Mouse (Mus musculus) bone marrow, adult 2 months (tissue): ENCODE measurements around the gene Immp2l. TPM values are rescaled to one million over a fixed set of nuclear protein-coding genes. Genes with fewer than 3 reads are reported as not detected.

Source experiments
- H3K27ac ChIP-seq: fragments of 200-500 bp; 2 replicates; pipeline ENCODE4 v1.5.1; 2012; ENCODE audit warnings: low read depth, mild to moderate bottlenecking, control low read depth, inconsistent platforms, low read length; ENCODE audit not compliant: control insufficient read depth, poor library complexity, insufficient read depth
- H3K4me1 ChIP-seq: fragments of 200-500 bp; 2 replicates; pipeline ENCODE4 v1.6.1; 2011; ENCODE audit warnings: low read length; ENCODE audit not compliant: control insufficient read depth, insufficient read depth
- H3K4me3 ChIP-seq: fragments of 200-500 bp; replicated peaks from 2 replicates; pipeline ENCODE3; 2011; ENCODE audit warnings: mild to moderate bottlenecking, low read depth, low read length, control low read depth; ENCODE audit not compliant: control insufficient read depth
- CTCF ChIP-seq: fragments of 200-500 bp; IDR thresholded peaks from 2 replicates; pipeline ENCODE4 v1.5.1; 2011; ENCODE audit warnings: low read length, control low read depth; ENCODE audit not compliant: control insufficient read depth, insufficient read depth
- POLR2A ChIP-seq: fragments of 200-500 bp; IDR thresholded peaks from 2 replicates; pipeline ENCODE4 v1.6.1; 2011; ENCODE audit warnings: low read depth, mild to moderate bottlenecking, control low read depth, low read length, borderline replicate concordance; ENCODE audit not compliant: control insufficient read depth
- WGBS: fragments of 180-500 bp; shearing (Covaris S2); methylation state at CpG from one replicate; pipeline ENCODE4 v1.1.7; 2018; 5-methylcytosine and 5-hydroxymethylcytosine counted together
- polyA plus RNA-seq: library from polyadenylated mRNA; stranded (reverse); fragments of >200 nt; gene quantifications from 2 replicates; pipeline ENCODE4 v1.2.4, GENCODE M21; 2011; ENCODE audit warnings: low replicate concordance; ENCODE audit not compliant: missing spikeins, insufficient read depth, insufficient read length

Gene Immp2l
- polyA plus RNA-seq, 1 experiment = not detected

DNA sequence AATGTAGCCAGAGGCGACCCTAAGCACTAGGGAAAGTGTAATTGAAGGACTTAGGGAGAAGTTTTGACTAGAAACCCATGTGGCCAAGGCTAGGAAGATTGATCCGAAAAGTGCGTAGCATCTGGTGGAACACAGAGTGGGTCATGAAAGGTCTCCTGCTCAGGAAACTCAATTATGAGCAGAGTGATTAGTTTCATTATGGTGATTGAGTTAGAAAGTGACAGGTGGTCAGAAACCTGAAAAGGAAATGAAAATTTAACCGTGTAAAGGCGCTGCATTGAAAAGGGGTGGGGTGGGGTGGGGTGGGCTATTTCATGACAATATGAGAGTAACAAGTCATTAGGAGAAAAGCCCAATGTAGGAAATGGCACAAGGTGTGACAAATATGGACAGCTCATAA lies 15.9 kb downstream of the Immp2l start:
- Histone ChIP-seq H3K4me1 (no peaks in the 10 kb centered on the region; the same call in 1 of the 2 replicates), H3K4me3 (no peak overlapping the region), H3K27ac (no peak overlapping the region)
- TF ChIP-seq CTCF (no peak), POLR2A (no peak)
- WGBS = 81% methylated on average over 5 of the region's 5 CpGs

- TF ChIP-seq POLR2A (no peak), CTCF (no peak)
Observed at GRCm38 (mm10) chr12:41041737-41042136, 17.8 kb downstream of the Immp2l start.

DNA sequence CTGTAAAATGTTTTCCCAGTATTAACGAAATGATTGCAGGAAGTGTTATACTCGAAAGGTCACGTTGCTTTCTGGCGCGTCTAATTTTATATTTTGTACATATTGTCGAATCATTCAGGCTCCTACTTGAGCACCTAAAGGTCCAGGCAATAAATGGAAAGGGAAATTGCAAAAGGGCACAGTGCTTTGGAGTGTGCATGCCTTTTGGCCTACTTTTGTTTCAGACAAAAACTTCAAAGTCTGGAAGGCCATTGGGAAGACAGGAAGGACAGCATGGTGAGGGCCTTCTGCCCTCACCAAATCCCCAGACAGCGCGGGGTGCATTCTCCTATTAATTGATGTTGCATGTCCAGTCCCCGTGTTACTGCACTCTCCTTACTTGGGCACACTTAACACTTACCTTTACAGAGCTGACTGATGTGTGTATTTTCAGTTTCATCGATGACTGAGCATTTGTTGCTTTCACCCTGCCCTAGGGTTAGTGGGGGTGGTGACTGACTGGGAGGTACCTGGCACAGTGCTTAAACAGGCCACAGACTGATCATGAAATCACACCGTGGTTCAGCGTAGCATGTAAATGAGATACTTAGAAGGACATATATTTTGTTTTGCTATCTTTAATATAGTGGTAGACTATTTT lies 20.7 kb downstream of the Immp2l start:
- 61% methylated on average over 12 of the region's 12 CpGs for WGBS
- H3K27ac ChIP-seq = no peak overlapping the region
- no peak overlapping the region for H3K4me3 ChIP-seq
- H3K4me1 ChIP-seq = no peaks in the 10 kb centered on the region; the same call in 1 of the 2 replicates
- no peak for TF ChIP-seq POLR2A
- TF ChIP-seq CTCF = no peak

More at GRCm38 (mm10) chr12:41041737-41042136, 17.8 kb downstream of the Immp2l start:
- no peaks in the 10 kb centered on the region; the same call in 1 of the 2 replicates for H3K4me1 ChIP-seq
- no peak overlapping the region for H3K27ac ChIP-seq
- whole genome bisulfite sequencing = 39% methylated on average over 2 of the region's 2 CpGs
- no peak overlapping the region for H3K4me3 ChIP-seq

DNA sequence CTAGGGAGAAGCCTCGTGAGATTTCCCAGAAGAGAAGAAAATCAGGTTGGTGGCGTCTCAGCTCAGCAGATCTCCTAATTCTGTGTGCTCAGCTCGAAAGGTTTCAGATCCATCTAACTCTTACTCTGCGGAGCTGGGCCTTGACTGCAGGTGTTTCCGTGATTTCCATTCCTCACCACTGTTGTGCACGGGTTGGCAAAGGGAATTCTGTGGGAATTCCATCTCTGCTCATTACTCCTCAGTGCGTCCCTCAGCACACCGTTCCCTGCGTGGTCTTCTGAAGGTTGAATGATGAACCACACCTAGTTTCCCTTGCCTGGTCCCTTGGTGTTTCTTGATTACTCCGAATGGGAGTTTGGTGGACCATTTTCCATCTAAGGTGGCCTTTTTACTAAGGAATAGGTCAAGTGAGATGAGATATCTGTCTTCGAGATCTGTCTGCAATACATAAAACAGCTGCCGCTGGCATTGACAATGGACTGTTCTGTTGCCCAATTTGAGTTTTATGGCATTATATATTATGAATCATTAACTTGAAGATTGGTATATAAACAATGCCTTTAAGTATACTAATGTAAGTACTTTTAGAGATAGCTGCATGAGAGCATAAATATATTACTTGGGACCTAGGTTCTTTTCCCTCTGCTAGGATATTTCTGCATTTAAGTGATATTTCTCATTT lies 23.3 kb downstream of the Immp2l start:
- H3K4me1 ChIP-seq = no peaks in the 10 kb centered on the region
- no peak overlapping the region for H3K4me3 ChIP-seq
- TF ChIP-seq POLR2A = no peak
- TF ChIP-seq CTCF = no peak
- WGBS = 89% methylated on average over 12 of the region's 12 CpGs
- H3K27ac ChIP-seq = no peak overlapping the region

DNA sequence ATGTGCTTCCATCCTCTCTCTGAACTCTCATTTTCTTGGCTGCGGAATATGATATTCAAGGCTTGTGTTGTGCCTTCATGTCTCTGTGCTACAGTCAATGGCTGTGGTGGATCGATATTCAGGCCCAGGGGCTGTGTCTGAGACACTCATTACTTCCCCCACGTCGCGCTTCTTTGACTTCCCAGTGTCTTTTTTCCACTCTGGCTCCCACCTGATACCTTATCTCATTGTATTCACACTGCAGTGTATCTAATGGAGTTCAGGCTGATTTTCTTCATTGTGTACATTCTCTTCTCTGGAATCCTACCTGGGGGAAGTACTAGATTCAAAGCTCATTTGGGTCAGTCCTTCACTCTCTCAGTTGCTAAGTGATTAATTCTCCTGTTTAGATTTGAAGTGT lies 27.1 kb downstream of the Immp2l start:
- TF ChIP-seq CTCF (no peak), POLR2A (no peak)
- WGBS = 79% methylated on average over 5 of the region's 5 CpGs
- no peak overlapping the region for H3K4me3 ChIP-seq
- no peak overlapping the region for H3K27ac ChIP-seq
- H3K4me1 ChIP-seq = no peaks in the 10 kb centered on the region; the same call in 1 of the 2 replicates

DNA sequence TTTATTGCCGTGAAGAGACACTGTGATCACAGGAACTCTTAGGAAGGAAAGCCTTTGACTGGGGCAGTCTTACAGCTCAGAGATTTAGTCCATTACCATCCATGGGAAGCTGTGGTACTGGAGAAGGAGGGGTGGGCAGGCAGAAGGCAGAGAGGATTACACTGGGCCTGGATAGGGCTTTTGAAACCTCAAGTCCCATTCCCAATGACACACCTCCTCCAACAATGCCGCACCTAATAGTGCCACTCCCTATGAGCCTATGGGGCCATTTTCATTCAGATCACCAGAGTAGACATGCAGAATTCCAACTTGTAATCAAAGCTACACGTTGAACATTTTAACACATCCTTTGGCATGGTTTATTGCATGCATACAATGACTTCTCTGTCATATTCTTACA lies 29.0 kb downstream of the Immp2l start:
- no peak overlapping the region for H3K27ac ChIP-seq
- WGBS = 81% methylated on average over 3 of the region's 3 CpGs
- no peak for TF ChIP-seq POLR2A
- no peak for TF ChIP-seq CTCF
- no peak overlapping the region for H3K4me3 ChIP-seq
- no peaks in the 10 kb centered on the region; the same call in 1 of the 2 replicates for H3K4me1 ChIP-seq

- Histone ChIP-seq H3K4me3 (no peak overlapping the region), H3K4me1 (no peaks in the 10 kb centered on the region; the same call in 1 of the 2 replicates), H3K27ac (no peak overlapping the region)
- TF ChIP-seq CTCF (no peak), POLR2A (no peak)
- 85% methylated on average over 11 of the region's 11 CpGs for WGBS
Observed at GRCm38 (mm10) chr12:41054006-41054791, 30.3 kb downstream of the Immp2l start.

DNA sequence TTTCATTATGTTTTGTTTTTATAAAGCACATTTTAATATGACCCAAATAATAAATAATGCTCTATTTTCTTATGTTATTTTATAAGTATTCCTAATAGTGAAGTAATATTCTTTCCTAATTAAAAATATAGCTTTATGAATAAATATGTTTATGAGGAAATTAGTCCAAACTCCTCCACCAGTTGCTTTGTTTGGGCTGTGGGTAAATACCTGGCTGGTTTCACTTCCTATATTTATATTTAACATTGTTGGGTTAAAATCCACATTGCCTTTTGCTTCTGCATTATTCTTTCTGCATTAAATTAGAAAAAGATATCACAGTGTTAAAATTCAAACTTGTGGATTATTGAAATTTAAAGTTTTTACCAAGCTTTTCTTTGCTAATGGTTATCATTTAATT lies 32.1 kb downstream of the Immp2l start:
- Histone ChIP-seq H3K27ac (no peak overlapping the region), H3K4me1 (no peaks in the 10 kb centered on the region; the same call in 1 of the 2 replicates), H3K4me3 (no peak overlapping the region)
- no peak for TF ChIP-seq POLR2A
- TF ChIP-seq CTCF = no peak
